Mouse (Mus musculus): ENCODE results near the gene Gm47985. TPM values are rescaled to one million over a fixed set of nuclear protein-coding genes. Genes with fewer than 3 reads are reported as not detected.

Gene Gm47985
- total RNA-seq, 2 experiments from 2014 or later = not detected

DNA sequence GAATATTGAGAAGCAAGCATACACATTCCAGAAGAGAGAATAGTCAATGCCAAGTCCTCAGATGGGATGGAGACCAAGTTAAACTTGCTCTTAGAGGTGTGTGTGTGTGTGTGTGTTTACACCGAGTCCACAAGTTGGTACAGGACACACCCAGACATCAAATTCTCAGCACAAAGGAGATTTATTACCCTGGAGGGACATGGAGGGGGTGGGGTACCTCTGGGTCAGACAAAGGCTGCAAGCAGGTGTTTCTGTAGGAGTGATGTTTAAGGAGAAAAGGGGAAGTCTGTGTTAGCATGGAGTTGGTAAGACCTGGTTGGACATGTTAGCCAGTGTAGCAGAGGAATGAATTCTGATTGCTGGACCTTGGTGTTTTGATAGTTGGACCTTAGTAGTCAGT lies 33.6 kb downstream of the Gm47985 start:
- DNase-seq = no peak
- intact Hi-C loops (cut with DNase I) = no loop called here

DNA sequence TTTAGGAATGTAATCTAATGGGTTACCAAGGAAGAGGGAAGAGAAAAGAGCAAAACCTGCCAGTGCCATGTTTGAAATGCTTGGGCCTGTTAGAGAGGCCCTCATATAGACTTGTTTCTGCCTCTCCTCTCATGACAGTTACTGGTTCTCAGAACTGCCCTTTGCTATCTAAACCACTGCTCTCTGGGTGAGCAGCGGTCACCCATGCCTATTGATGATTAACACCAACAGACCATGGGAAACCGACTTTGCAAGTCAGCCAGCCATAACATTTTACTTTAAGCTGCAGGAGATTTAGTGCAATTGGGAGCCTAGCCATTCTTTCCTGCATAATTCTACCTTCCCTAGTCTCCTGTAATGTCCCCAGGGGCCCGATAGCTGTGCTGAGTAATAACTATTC lies 34.1 kb downstream of the Gm47985 start:
- no peak for DNase-seq
- intact Hi-C loops (cut with DNase I) = no loop called here

GRCm38 (mm10) chr1:151219045-151219444 lies 36.7 kb downstream of the Gm47985 start:
- no peak for DNase-seq
- intact Hi-C loops (cut with DNase I) = no loop called here

DNA sequence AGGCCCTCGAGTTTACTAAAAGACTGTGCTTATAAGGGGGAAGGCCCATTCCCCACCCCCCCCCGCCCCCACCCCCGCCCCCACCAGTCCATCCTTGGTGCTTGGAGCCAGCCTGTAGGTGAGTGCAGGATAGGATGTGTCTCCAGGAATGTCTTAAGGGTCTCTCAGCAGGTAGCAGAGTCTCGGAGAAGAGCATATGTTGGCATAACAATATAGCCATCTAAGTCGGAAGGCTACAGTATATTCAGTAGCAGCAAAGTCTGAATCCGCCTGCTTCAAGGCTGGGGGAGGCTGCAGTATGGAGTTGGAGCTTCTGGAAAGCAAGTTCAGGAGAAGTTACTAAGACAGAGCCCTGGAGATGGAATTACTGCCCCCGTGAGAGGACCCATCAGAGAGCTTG lies 37.8 kb downstream of the Gm47985 start:
- intact Hi-C loops (cut with DNase I) = no loop called here
- DNase-seq = no peak

GRCm38 (mm10) chr1:151222561-151223267 lies 40.4 kb downstream of the Gm47985 start:
- intact Hi-C loops (cut with DNase I) = no loop called here

GRCm38 (mm10) chr1:151223377-151223776 lies 41.0 kb downstream of the Gm47985 start:
- DNase-seq = no peak
- intact Hi-C loops (cut with DNase I) = no loop called here

More at GRCm38 (mm10) chr1:151222561-151223267, 40.4 kb downstream of the Gm47985 start:
- no peak for DNase-seq

- DNase-seq = no peak
Observed at GRCm38 (mm10) chr1:151224536-151224935, 42.2 kb downstream of the Gm47985 start.

DNA sequence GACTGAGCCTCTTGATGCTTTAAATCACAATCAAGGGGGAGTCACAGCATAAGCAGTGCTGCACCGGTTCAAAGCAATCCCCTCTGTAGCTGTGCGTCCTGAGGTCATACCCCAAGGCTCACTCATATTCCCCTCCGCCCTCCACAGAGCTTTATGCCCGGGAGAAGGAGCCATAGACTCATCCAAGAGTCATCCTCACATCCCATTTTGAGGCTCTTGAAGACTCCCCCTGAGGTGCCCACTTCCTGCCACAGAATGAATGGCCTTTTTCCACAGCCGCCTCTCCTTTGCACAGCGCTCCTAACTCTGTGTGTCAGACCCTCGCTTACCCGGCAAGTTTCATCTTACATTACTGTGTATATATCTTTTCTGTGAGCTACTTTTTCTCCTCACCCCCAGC lies 45.2 kb downstream of the Gm47985 start:
- no peak for DNase-seq
- intact Hi-C loops (cut with DNase I) = no loop called here

More at GRCm38 (mm10) chr1:151224536-151224935, 42.2 kb downstream of the Gm47985 start:
- intact Hi-C loops (cut with DNase I) = no loop called here

DNA sequence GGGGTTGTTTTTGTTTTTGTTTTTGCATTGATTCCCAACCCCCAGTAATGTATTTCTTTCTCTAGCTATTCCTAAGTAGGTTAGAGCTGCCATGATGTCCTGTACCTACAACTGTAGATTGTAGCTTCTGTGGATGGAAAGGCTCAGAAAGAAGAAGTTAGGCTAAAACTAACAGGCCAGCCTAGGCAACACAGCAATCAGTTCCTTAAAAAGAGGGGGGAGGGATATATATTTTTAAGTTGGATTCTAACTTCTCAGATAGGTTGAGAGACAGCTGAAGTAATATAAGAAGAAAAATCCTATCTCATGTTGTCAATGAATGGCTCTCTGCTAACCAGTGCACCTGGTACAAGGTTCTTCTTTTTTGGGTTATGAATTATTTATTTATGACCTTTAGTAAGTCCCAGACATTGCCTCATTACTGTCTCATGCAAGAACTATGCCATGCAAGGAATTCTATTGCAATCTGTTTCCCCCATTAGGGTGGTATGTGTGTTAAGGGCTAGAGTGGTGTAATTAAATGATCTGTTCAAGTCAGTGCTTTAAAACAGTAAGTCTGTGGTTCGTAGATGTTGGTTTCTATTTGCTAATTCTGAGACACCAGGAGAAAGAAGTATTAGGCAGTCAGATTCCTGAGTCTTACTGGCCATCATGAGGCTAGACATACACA lies 46.1 kb downstream of the Gm47985 start:
- intact Hi-C loops (cut with DNase I) = no loop called here
- DNase-seq = no peak

GRCm38 (mm10) chr1:151232346-151232745 lies 50.0 kb downstream of the Gm47985 start:
- intact Hi-C loops (cut with DNase I) = no loop called here
- no peak for DNase-seq

GRCm38 (mm10) chr1:151233756-151234155 lies 51.4 kb downstream of the Gm47985 start:
- DNase-seq = no peak
- intact Hi-C loops (cut with DNase I) = no loop called here

Other genes starting within 250 kb of the Gm47985 start
- gene Hmcn1, start 189.1 kb upstream of the Gm47985 start, total RNA-seq (2021) = 1 to 10 TPM; 4.1 to 4.4 TPM
- not detected for gene Gm8947, start 9.8 kb downstream of the Gm47985 start, total RNA-seq (2021)
- not detected for gene Gm47995, start 15.9 kb downstream of the Gm47985 start, total RNA-seq (2021)
- not detected for gene 3110040M04Rik, start 21.6 kb downstream of the Gm47985 start, total RNA-seq (2021)
- not detected for gene Gm47996, start 27.6 kb downstream of the Gm47985 start, total RNA-seq (2021)
- gene Ivns1abp, start 161.9 kb downstream of the Gm47985 start, total RNA-seq (2021) = 100 to 1,000 TPM; 257 to 290 TPM
- gene Swt1, start 245.9 kb downstream of the Gm47985 start, total RNA-seq (2021) = 1 to 10 TPM; 9.2 to 9.4 TPM
- gene Trmt1l, start 246.0 kb downstream of the Gm47985 start, total RNA-seq (2021) = 10 to 100 TPM; 21.3 to 22.6 TPM